In genomic region chr1:86703300-86703964, GRCm38 (mm10) we compare ENCODE assay signal across 7 mouse cellular contexts. TPM values are rescaled to one million over a fixed set of nuclear protein-coding genes. Genes with fewer than 3 reads are reported as not detected.
A peak's percentile ranks its signal among the peaks of the same experiment; 100 is the strongest.
DNase-seq lines count a peak whose midpoint lies in the region; ATAC-seq lines count a peak whose summit lies in the region.

Gene Dis3l2, plus strand, starts transcription at chr1:86703808.

- H3K9ac ChIP-seq in midbrain, embryonic 13.5 days (replicated peaks), result peak within 1 kb of the TSS; percentile 92

- H3K9me3 ChIP-seq in embryonic facial prominence, embryonic 10.5 days, result no peaks in the 10 kb centered on the region
- no peaks in the 10 kb centered on the region for H3K9me3 ChIP-seq in limb, embryonic 10.5 days (replicated peaks)
- H3K9me3 ChIP-seq in midbrain, embryonic 13.5 days, result no peaks in the 10 kb centered on the region

- ATAC-seq in granulocyte monocyte progenitor cell, adult 5-6 weeks (replicated peaks; ENCODE audit: poor library complexity, severe bottlenecking), result peak; percentile 97
- peak; percentile 98 for ATAC-seq in midbrain, embryonic 13.5 days

- DNase-seq in adrenal gland, postnatal 10 days, result peak; percentile 91
- peak; percentile 93 for DNase-seq in embryonic facial prominence, embryonic 10.5 days (ENCODE audit: low spot score)
- peak; percentile 84 for DNase-seq in kidney, adult 11 months
- DNase-seq in limb, embryonic 10.5 days (ENCODE audit: low spot score), result peak; percentile 95
- peak; percentile 42 for DNase-seq in spleen, adult 12 weeks (ENCODE audit: low spot score)

- no peaks in the 10 kb centered on the region for H3K27me3 ChIP-seq in embryonic facial prominence, embryonic 10.5 days (replicated peaks; ENCODE audit: low read depth, poor library complexity, severe bottlenecking)
- no peaks in the 10 kb centered on the region for H3K27me3 ChIP-seq in limb, embryonic 10.5 days (ENCODE audit: low read depth, poor library complexity, severe bottlenecking)
- H3K27me3 ChIP-seq in midbrain, embryonic 13.5 days, result no peaks in the 10 kb centered on the region

- peaks cover 28% of the 10 kb centered on the region for H3K4me1 ChIP-seq in embryonic facial prominence, embryonic 10.5 days
- peaks cover 23% of the 10 kb centered on the region for H3K4me1 ChIP-seq in limb, embryonic 10.5 days
- peaks cover 25% of the 10 kb centered on the region for H3K4me1 ChIP-seq in midbrain, embryonic 13.5 days (replicated peaks)

- H3K36me3 ChIP-seq in embryonic facial prominence, embryonic 10.5 days (replicated peaks), result no peaks in the 10 kb centered on the region
- no peaks in the 10 kb centered on the region for H3K36me3 ChIP-seq in limb, embryonic 10.5 days
- no peaks in the 10 kb centered on the region for H3K36me3 ChIP-seq in midbrain, embryonic 13.5 days

- peak within 1 kb of the TSS; percentile 96 for H3K27ac ChIP-seq in embryonic facial prominence, embryonic 10.5 days (replicated peaks)
- peak within 1 kb of the TSS; percentile 96 for H3K27ac ChIP-seq in limb, embryonic 10.5 days
- peak within 1 kb of the TSS; percentile 90 for H3K27ac ChIP-seq in midbrain, embryonic 13.5 days

- 2% methylated on average over 54 of the region's 54 CpGs for WGBS in embryonic facial prominence, embryonic 10.5 days
- WGBS in limb, embryonic 10.5 days, result 2% methylated on average over 50 of the region's 54 CpGs
- 3% methylated on average over 42 of the region's 54 CpGs for WGBS in midbrain, embryonic 13.5 days

- peak within 1 kb of the TSS; percentile 93 for H3K4me3 ChIP-seq in embryonic facial prominence, embryonic 10.5 days
- H3K4me3 ChIP-seq in limb, embryonic 10.5 days, result peak within 1 kb of the TSS; percentile 95
- peak within 1 kb of the TSS; percentile 90 for H3K4me3 ChIP-seq in midbrain, embryonic 13.5 days (replicated peaks)

- H3K4me2 ChIP-seq in midbrain, embryonic 13.5 days (replicated peaks), result peak within 1 kb of the TSS; percentile 68

RNA-seq across cellular contexts. Expression of gene Dis3l2, which starts in this region (rescaled TPM):
- total RNA-seq in adrenal gland, postnatal 10 days (2021), result 10 to 100 TPM; 17.2 to 20.9 TPM
- 32.1 and 34.3 TPM in 2 replicates for polyA plus RNA-seq in embryonic facial prominence, embryonic 10.5 days (2016; fragmentation: Nextera tagmentation; extraction: Ambion mirVana)
- total RNA-seq in granulocyte monocyte progenitor cell, adult 5-6 weeks (2014; fragmentation: Nextera tagmentation), result 21.3 and 22.9 TPM in 2 replicates
- 14.3 and 14.9 TPM in 2 replicates for total RNA-seq in granulocyte monocyte progenitor cell, adult 5-6 weeks (2017)
- polyA plus RNA-seq in limb, embryonic 10.5 days (2016; fragmentation: Nextera tagmentation; extraction: Ambion mirVana), result 27.1 and 34.7 TPM in 2 replicates
- polyA plus RNA-seq in midbrain, embryonic 13.5 days (2015; fragmentation: Nextera tagmentation; extraction: Ambion mirVana), result 43.2 and 45.5 TPM in 2 replicates

Comparison
In these comparisons a context has a peak if more than half of its experiments do, and no peak if none do; other contexts are left out.
1. Peak in every context shown above with its lines: DNase-seq, ATAC-seq, H3K4me3 ChIP-seq and H3K27ac ChIP-seq.
2. DNase-seq: peak in every context shown above with its lines; median percentile 95 in limb, embryonic 10.5 days; 93 in embryonic facial prominence, embryonic 10.5 days; 91 in adrenal gland, postnatal 10 days; 84 in kidney, adult 11 months; 42 in spleen, adult 12 weeks.